Mouse (Mus musculus) NIH3T3 (cell line): ENCODE measurements around the gene Vegfd.

Experiments
- DNase-seq: peaks from one replicate; pipeline ENCODE4 v3.0.0-alpha.2; 2012; ENCODE audit warnings: low read depth

Vegfd gene

DNA sequence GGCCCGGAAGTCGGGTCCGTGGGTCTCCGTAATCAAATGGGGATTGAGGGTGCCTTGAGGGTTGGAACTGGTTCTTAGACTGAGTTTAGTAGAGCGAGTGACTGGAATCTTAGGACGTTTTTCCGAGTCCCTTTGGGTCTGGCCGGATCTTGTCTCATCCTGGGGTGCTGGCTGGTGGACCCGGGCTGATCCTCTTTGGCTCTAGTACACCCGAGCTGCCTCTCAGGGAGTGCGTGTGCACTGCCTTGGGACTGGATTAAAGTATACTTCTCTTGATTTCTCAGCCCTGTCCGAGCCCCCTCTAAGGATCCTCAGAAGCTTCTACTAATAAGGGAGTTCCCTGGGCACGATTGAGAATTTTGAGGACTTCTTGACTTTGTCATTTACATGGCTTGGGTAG, 46.8 kb downstream of the Vegfd start:
- no peak for DNase-seq

DNA sequence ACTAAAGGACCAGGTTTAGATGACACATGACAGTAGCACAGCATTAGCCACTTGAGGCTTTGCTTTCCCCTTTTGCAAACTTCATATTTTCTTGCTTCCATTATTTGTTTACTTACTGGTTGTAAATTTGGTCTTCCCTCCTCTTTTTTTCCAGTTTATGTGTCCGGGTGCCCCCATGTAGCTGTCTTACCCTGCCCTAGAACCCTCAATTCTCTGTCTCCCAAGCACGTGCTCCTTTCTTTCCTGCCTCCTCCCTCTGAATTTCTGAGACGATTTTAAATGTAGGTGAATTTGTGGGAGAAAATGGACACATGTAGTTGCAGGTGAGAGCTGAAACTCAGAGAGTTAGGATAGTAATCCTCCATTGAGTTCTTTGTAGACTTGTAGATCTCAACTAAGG, 47.3 kb downstream of the Vegfd start:
- no peak for DNase-seq

DNA sequence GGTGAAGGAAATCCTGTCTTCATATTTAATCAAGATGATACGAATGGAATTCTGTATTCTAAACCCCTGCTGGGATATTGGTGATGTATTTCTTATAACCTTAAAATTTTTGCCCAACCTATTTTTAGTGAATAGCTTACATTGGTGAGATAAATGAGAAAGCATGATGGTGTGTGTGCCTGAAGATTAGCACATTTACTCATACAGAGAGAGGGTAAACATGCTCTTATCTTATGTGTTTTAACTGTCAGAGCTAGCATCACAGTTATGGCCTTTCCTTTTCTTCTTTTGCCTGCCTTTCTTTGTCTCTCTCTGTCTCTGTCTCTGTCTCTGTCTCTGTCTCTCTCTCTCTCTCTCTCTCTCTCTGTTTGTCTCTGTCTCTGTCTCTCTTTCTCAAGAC, 51.6 kb downstream of the Vegfd start:
- no peak for DNase-seq

DNA sequence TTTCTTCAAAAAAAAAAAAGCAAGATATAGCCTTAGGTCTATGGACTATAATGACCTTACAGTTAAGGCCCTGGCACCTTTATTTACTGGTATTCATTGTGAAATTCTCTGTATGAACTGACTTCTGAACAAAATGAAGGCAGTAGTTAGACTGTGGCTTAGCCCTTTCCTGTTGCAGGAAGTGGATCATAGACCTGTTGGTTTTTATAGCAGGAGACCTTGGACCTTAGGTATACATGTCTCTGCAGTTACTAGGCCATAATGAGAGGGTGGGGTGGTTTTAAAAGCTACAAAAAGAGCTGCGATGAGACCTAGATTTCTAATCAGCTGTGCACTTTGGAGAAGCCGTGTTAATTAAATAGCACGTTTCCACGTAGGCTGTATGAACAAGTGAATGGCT, 54.1 kb downstream of the Vegfd start:
- DNase-seq, result no peak

DNA sequence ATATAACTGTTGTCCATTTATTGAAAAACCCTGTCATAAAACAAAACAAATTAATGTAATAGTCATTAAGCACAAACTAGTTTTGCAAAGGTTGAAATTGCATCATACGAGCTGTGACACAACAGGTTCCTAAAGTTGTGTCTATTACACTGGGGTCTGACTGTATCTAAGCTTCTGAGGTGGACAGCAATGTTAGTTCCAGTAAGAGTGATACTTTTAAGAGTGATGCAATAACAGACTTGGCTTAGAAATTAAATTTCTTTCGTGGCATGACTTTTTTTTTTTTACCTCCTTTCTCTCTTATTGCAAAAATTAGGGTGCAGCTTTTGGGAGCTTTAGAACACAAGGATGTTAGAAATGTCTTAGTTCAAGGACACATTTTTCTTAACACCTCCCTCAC, 55.0 kb downstream of the Vegfd start:
- DNase-seq, result no peak

DNA sequence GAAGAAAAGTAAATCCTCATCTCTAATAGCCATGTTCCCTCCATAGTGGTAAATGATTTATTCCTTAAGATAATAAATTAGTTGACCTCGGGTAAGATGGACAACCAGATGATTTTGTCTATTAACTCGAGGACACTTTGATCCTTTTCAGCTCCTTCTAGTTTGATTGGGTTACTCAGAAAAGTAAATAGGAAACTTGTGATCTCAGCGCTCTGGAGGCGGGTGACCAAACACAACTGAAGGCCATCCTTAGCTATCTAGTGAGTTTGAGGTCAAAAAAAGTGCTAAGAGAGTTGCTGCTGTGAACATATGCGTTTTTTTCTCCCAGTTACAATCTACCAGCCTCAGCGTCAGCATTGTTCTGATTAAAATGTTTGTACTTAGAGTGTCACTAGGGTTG, 57.4 kb downstream of the Vegfd start:
- no peak for DNase-seq

DNA sequence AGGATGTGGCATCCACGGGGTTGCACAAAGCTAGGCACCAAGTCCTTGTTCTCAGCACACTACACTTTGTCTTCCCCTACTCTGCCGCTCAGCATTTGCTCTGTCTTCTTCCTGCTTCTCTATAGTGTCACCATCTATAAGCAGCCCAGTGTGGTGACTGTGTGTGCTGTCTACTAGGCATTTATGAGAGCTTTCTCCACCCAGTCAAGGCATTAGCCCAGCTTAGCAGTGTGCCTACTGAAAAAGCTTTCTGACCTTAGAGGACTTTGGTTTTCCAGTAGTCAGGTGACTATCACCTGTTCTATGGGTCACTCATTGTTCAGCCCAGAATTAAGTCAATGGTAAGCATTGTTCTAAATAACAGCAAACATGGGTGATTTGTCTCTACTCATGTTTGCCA, 58.0 kb downstream of the Vegfd start:
- DNase-seq, result no peak

DNA sequence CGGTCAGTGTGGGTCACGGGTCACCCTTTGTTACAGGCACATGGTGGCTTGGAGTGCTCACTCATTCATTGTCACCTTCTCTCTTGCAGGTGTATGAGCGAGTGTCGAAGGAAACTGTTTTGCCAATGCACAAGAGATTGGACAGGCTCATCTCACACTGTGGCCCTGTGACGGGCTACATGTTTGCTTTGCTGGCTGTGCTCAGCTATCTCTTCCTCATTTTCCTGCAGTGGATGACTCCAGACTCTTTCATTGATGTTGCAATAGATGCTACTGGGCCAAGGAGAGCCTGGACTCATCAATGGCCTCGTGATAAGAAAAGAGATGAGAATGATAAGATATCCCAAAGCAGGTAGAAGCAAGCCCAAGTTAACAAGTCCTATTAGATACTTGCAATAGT, 58.4 kb downstream of the Vegfd start:
- DNase-seq, result no peak

DNA sequence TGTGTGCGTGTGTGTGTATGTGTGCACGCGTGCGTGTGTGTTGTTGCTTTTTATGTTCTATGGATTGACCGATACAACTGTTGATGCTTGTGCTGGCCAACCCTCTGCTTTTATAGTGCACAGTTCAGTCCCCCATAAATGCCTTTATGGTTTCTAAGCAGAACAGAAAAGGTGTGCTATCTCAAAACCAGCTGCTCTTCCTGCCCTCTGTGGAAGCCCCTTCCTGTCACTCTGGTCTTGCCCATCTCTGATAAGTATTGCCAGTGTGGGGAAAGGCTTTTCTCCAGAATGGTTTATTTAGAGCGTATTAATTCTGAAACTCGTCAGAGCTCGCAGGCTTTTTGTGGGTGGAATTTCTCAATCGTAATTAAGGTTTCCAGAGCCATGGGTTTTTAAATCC, 59.5 kb downstream of the Vegfd start:
- no peak for DNase-seq

DNA sequence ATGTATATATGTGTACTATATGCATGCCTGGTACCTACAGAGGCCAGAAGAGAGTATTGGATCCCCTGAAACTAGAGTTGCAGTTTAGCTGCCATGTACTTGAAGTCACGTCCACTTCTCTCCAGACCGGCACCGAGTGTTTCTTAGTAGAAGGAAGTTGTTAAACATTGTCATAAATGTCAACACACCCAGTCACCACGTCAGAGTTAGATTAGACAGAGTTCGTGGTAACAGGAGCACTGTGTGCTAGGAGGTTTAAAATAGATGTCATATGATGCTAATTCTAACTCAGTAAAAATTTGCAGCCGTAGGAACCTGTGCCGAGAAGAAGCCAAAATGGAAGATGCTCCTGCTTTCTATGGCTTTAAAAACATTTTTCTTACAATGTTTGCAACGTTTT, 63.5 kb downstream of the Vegfd start, which contains the start of gene Asb11:
Asb11 (plus strand) TSS at position 286 of the 400 bp plus-strand sequence.
- DNase-seq, result no peak

DNA sequence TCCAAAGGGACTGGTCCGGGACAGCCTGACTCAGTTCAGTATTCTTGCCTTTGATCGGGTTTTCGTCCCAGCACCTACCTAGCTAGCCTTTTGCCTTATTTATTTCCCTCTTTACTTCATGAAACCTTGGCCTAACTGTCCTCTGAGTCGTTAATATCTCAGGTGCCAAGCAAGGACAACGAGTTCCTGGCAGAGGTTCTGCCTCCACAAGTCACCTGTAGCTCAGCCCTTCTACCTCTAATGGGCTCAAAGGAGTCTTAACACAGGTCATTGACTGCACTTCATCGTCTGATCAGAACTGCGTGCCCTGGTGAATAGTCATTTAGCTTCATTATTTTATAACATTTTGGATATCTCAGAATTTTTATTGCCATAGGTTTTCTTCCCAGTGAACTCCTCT, 66.3 kb downstream of the Vegfd start:
- DNase-seq, result no peak

DNA sequence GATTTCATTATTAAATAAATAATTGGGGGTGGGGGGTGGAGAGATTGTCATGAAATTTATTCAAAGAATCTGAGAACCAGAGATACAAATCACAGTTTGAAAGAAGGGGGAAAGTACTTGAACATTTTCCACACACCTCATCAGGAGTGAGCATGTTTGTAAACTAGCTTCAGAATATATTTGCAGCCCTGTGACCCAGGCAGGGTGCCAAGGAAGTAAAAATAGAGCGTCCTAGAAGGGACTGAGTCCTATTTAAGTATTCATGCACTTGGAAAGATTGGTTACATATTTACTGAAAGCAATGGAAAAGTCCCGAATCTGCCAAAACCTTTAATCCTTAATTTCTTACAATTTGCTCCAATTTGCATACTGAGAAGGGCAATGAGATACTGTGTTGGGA, 67.0 kb downstream of the Vegfd start:
- DNase-seq, result peak; percentile 11

DNA sequence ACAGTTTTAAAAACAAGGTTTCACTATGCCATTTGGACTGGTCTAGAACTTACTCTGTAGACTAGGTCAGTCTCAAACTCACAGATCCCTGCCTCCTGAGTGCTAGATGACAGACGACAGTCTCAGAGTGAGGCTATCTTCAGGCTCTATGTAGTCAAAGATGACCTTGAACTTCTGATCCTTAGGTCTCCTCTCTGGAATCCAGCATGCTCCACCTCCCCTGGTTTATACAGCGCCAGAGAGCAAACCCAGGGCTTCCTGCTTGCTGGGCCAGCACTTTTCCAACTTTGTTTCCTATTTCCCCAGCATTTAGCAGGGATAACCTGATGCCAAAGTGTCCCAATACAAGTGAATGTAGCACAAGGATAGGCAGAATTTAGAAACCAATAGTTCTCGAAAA, 67.5 kb downstream of the Vegfd start:
- DNase-seq, result no peak

DNA sequence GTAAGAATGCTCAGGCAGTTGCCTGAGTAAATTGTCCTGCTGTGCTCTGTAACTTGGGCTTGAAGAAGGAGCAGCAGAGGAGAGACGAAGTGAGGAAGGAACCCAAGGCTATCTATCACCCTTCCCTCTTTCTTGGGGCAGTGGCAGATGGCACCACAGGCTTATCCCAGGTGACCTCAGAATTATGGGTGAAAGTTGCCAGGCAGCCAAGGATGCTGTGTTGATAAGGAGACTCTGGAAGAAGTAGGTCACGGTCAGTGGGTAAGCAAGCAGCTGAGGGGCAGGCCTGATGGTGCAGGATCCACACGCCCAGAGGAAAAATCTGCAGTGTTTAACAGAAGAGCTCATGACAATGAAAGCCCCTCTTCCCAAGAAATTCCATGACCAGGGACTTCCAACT, 68.1 kb downstream of the Vegfd start:
- DNase-seq, result no peak

DNA sequence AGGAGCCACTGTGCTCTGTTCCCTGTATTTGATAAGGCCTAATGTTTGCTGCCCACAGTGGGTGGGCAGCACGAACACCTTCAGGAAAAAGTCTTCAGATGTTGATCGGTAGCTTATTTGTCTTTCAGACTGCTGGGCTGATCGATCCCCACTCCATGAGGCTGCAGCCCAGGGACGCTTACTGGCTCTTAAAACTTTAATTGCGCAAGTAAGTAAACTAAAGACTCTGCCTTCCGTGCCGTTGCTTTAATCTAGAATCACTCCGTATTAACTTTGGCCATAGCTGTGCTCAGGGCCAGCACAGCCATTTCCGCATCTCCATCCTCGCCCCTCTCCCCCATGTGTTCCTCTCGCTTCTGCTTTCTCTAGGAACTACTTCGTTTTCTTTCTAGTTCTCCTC, 72.4 kb downstream of the Vegfd start:
- DNase-seq, result no peak

DNA sequence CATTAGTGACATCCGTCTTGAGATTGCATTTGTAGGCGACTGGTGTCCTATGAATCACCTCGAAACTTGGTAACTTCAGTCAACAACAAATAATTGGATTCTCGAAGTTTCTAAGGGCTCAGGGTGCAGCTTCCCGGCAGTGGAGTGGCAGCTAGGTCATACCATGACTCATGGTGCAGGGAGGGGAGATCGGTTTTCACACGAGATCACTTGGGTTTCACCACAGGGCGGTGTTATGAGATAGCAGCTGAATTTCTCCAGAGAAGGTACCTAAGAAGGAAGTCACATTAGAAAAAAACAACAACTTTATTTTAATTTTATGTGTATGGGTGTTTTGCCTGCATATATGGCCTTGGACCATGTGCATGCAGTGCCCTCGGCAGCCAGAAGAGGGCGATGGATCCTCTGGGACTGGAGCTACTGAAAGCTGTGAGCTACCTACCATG, 73.0 kb downstream of the Vegfd start:
- DNase-seq, result peak; percentile 22

DNA sequence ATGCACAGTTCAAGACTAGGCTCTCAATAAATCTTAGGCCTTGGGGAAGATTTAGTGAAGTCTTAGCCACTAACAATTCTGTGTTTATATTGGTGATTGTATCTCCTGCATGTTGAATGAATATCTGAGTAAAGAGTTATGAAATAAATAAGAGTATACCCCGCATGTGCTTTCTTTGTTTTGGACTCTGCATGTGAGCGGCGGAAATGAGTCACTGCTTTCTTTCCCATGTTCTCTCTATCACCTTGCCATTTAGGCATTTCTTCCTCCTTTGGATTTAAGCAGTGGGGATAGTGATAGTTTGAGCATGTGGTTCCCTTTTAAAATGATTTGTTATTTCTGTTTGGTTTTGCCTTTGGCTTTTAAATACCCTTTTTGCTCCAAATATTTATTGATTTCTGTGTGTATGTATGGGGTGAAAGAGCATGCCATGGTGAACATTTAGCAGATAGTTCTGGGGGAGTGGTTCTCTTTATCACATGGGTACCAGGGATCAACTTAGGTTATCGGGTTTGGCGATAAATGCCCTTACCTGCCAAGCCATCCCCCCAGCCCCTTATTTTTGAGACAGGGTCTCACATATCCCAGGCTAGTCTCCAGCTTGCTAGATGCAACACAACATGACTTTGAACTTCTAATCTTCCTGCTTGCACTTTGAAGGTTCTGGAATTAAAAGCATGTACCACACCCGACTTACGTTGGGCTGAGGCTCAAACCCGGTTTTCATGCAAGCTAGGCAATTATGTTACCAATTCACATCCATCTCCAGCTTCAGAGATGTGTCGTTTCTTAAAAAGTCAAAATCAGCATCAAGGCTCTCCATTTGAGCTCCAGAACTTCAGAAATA, 73.9 kb downstream of the Vegfd start:
- DNase-seq, result no peak

DNA sequence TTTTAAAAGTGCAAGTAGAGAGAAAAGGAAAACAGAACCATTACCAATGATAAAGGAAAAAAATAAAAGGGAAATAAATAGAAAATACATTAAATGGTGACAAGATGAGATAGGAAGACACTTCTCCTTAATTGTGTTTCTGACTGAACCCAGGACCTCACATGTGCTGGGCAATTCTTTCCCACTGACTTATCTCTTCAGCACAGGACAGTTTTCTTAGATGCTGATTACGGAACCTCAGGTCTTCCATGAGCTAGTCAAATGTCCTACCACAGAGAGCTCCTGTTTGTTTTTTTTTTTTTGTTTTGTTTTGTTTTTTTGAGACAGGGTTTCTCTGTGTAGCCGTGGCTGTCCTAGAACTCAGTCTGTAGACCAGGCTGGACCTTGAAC, 74.5 kb downstream of the Vegfd start:
- DNase-seq, result no peak

DNA sequence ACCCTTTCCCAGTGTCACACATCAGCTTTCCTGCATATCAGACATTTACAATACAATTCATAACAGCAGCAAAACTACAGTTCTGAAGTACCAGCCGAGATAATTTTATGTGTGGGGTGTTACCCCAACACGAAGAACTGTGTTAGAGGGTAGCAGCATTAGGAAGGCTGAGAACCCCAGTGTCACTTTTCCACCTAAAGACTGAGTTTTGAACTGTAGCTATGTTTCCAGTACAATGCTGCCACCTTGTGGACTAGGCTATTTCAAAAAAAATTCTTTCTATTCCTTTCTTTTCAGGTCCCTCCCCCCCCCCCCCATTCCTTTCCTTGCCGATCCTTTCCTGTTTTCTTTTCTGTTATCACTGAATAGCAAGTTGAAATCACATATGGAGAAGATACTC, 76.0 kb downstream of the Vegfd start:
- DNase-seq, result peak; percentile 82
